Mouse (Mus musculus): ENCODE data around the gene Slc39a13.

Gene Slc39a13

DNA sequence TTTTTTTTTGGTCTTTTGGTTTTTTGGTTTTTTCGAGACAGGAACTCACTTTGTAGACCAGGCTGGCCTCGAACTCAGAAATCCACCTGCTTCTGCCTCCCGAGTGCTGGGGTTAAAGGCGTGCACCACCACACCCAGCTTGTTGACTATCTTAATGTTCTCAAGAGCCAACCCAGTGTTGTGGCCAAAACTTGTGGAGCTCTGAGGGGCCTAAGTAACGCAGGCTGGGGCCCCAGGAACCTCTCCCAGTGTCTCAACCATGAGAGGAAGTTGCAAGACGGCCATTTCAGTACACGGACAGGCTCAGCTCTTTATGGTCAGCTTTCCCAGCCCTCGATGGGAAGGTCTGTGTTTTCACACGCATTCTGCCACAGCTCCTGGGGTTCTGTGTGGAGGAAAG, 18.8 kb upstream of the Slc39a13 start:
- no peak for ATAC-seq (ENCODE audit: low TSS enrichment)

GRCm38 (mm10) chr2:91087453-91087852, 17.2 kb upstream of the Slc39a13 start:
- no peak for ATAC-seq (ENCODE audit: low TSS enrichment)

GRCm38 (mm10) chr2:91086392-91087237, 16.4 kb upstream of the Slc39a13 start:
- no peak for ATAC-seq (ENCODE audit: low TSS enrichment)

- ATAC-seq (ENCODE audit: low TSS enrichment), result no peak
These were observed 15.5 kb upstream of the Slc39a13 start for GRCm38 (mm10) chr2:91085494-91086391.

DNA sequence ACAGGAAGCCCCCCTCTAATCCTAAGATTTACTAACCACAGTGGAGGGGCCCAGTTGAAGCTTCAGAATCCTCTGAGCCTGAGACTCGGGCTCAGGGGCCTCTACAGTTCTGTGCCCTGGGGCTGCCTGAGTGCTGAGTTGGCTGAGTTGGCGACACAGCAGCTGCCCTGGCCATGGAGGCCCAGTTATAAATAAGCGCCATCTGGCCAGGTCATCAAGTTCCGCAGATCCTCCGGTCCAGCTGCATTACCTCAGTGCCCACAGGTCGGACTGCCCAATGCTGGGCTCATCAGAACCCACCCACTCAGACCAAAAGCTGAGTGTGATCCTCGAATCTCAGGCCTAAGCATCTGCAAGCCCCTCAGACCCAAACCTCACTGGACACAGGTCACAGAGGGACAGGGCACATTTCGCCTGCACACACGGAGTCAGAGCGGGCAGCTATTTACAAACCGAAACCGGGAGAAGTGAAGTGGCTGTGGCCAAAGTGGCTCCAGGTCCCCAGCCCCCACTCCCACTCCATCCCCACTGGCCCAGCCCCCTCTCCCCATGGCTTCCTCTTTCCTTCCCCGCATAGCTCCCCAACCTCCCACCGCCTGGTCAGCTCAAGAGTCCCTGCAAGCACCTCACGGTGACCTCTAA, 14.1 kb upstream of the Slc39a13 start:
- no peak for ATAC-seq (ENCODE audit: low TSS enrichment)

GRCm38 (mm10) chr2:91083366-91083940, 13.2 kb upstream of the Slc39a13 start:
- ATAC-seq (ENCODE audit: low TSS enrichment), result no peak

DNA sequence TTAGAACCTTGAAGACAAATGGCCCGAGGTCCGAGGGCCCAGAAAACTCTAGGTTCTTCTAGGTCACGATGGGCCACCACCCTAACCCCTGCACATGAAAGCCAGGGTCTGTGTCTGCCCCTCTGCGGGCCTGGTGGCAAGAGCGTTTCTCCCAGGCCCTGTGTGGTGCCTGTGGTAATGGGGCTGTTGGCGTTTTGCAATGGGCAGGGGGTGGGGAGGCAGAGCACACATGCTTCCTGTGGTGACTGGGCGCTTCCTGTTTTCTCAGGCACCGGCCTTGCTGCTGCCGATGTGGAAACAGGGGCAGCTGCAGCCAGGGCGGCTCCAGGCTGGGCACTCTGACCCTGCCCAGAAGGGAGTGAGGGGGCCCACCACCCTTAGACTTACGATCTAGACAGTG, 12.6 kb upstream of the Slc39a13 start:
- ATAC-seq (ENCODE audit: low TSS enrichment), result no peak

DNA sequence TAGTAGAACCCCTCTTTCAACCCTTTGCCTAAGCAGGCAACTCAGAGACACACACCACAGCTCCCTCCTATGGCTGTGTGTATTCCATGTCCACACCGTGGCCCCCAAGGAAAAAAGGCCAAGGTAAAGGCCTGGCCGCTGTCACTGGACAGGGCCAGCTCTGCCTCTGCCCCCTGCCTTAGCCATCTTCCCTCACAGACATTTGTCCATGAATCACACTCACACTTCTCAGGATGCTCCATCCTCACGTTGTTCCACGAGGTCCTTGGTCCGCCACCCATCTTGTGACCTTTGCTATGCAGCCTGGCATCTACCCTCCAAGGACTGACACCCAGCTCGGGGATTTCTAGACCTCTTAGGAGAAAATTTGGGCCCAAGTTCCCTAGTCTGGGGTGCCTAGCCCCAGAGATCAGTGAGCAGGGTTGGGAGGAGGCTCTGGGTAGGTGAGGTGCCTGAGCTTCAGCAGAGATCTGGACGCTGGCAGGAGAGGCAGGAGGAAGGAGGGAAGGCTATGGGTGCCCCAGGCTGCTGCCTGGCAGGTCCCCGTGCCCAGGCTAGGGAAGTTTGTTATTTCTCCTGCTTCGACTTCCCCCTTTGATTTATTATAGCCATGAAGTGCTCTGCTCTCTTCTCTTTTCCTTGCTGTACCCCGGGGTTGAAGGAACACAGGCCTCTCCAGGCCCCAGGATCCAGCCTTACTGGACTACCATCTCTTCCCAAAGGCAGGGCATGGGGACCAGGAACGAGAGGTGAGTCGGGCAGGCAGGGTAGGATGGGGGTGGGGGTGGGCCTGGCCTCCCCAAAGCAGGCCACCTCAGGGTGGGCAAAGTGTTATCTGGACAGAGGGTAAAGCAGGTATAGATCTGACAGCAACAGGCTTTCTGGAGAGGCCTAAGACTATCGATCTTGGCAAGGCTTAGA, 11.8 kb upstream of the Slc39a13 start, which contains the start of gene Spi1:
Gene Spi1 (plus strand): TSS at position 616 of the 921 bp plus-strand sequence.
- no peak for ATAC-seq (ENCODE audit: low TSS enrichment)

- ATAC-seq (ENCODE audit: low TSS enrichment), result no peak
These were observed 10.7 kb upstream of the Slc39a13 start for GRCm38 (mm10) chr2:91080784-91081513.

DNA sequence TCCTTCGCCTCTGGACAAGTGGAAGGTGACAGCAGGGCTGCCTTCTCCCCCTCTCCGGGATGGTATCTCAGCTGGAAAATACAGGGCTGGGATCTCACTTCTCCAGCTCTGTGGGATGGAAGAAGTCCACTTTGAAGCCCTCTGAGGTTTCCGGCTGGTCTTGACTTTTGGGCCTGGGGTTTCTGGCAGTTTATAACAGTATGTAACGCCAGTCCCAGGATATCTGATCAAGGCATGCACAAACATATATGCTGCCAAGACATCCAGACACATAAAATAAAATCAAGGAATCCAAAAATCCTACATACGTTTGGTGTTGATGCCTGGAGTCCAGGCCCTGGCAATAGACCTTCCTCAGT, 8.8 kb upstream of the Slc39a13 start:
- no peak for ATAC-seq (ENCODE audit: low TSS enrichment)

DNA sequence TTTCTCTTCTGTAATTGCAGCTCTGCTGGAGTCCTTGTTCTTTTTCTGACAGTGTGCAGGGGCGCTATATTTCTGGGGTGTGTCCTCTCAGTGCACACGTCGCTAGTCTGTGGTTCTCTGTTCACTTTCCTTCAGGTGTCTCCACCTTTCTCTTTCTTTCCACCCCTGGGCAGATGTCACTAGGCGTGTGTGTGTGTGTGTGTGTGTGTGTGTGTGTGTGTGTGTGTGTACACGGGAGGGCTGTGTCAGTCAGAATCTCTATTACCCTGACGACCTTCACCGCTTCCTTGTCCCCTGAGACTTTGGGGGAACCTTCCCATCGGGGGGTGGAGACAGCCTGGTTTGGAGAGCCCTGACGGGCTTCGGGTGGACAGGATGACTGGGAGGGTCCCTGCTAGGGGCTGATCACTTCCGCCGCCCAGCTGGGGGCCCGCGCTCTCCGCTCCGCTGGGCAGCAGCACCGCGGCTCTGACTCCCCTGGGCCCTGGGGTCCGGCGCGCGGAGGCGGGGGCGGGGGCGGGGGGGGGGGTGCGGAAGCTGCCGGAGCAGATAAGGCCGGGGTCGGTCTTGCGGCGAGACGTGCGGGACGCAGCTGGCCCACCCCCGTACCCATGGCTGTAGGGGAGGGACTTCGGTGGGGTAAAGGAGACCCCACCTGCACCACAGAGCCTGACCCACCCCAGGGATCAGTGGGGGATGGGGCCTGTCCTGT, 8.3 kb upstream of the Slc39a13 start:
- peak; percentile 48 for ATAC-seq (ENCODE audit: low TSS enrichment)

GRCm38 (mm10) chr2:91077957-91078313, 7.7 kb upstream of the Slc39a13 start:
- ATAC-seq (ENCODE audit: low TSS enrichment), result no peak

DNA sequence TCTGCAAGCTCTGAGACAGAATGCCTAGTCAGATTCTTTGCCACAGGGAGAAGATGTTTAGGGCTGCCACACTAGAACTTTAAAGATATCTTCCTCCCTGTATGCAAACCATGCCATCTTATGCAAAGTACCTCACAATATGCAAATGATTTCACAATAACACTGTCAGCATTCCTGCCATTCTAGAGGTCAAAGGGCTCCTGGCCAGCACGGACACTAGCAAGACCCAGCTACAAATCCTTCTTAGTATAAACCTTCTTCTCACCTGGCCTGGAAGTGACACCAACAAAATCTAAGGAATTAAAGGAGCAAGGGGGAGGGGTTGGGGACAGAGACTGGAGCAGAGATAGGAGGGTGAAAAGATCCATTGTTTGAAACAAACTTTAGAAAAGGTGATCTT, 1.9 kb upstream of the Slc39a13 start:
- ATAC-seq (ENCODE audit: low TSS enrichment), result no peak

DNA sequence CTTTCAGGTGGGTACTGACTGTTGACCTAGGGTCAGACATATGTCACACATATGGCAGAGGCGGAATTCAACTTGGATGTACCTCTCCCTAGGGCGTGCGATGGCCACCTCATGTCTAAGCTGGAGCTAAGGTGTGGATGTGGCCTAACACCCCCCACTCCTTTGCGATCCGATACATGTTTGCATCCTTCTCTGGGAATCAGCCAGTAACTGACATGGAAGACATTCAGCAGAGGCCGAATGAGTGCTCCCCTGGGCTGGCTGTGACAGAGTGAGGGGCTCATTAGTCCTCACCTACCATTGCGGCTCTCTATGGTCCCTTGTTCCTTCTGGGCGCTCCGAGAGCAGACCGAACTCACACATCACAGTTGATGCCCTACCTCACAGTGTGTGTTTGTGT, 842 bp upstream of the Slc39a13 start:
- no peak for ATAC-seq (ENCODE audit: low TSS enrichment)

- ATAC-seq (ENCODE audit: low TSS enrichment), result no peak
These were observed 764 bp downstream of the Slc39a13 start for GRCm38 (mm10) chr2:91069306-91070000.

- ATAC-seq (ENCODE audit: low TSS enrichment), result no peak
These were observed 1.4 kb downstream of the Slc39a13 start for GRCm38 (mm10) chr2:91068872-91069165.

GRCm38 (mm10) chr2:91068162-91068871, 1.9 kb downstream of the Slc39a13 start:
- no peak for ATAC-seq (ENCODE audit: low TSS enrichment)

DNA sequence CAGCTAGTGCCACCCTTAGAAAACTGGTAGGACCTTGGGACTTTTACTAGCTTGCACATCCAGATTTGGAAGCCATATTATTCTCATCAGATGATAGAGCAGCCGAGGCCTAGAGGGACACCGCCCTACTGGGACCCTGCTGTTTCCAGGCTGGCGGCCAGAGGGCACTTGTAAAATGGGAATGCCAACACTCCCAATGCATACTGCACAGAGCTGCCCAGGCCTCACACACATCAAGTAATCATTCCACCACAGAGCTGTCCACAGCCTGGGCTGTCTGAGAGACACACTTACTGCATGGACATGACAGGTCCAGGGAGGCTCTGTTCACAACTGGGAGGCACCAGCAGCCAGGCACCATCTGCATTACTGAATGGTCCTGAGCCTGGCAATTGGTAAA, 3.8 kb downstream of the Slc39a13 start:
- ATAC-seq (ENCODE audit: low TSS enrichment), result no peak

- no peak for ATAC-seq (ENCODE audit: low TSS enrichment)
These were observed 4.7 kb downstream of the Slc39a13 start for GRCm38 (mm10) chr2:91065544-91065943.
